Mouse (Mus musculus) C3H10T1/2 (cell line): ENCODE data around the gene Hivep1. TPM values are rescaled to one million over a fixed set of nuclear protein-coding genes. Genes with fewer than 3 reads are reported as not detected.

Experiments
- polyA plus RNA-seq, 2 experiments: library from polyadenylated mRNA; unstranded; fragments of >200 nt; fragmentation: generic; extraction: Trizol; gene quantifications; one replicate each; pipeline ENCODE4 v1.2.1; 2012; ENCODE audit warnings: missing spikeins in 2 of 2

Gene Hivep1
- 1 to 10 TPM in 1 of 2 experiments, under 1 TPM in 1; 0.19 to 3.4 TPM for polyA plus RNA-seq

DNA sequence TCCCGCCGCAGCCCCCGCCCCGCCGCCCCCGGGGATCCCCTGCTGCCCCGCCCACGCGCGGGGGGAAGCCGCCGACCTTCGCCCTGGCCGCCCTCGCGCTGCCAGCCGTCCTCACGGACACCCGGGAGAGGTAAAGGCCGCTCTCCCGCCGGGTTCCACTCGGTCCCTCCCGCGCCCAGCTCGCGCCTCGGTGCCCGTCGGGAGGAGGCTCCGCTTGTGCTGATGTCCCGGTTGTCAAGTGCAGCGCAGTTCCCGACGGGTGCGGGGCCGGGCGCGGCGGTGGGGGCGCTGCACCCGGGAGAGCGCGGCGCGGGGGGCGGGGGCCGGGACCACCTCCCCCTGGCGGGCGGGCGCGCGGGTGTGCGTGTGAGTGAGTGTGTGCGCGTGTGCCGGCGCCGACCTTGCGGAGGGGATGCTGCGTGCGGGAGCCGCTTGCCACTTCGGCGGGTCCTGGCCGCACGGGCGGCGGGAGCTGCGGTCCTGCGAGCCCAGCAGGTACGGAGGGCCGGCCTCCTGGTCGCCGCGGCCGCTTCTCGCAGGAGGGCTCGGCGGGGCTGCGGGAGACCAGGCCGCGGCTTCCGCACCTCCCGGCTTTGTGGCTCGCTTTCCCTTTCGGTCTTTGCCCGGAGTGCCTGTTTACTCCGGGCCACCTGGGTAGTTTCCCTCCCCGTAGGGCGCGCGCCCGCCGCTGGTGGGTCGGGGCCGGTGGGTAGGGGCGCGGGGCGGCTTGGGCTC lies at the start of gene Hivep1:
Gene Hivep1, plus strand, starts transcription at position 61 of the 735 bp plus-strand sequence.

Other genes starting within 250 kb of the Hivep1 start
- under 1 TPM in 1 of 2 experiments, not detected in 1; 0.07 TPM for gene Adtrp, start 204.3 kb upstream of the Hivep1 start, polyA plus RNA-seq
- under 1 TPM; 0.21 to 0.25 TPM for gene Edn1, start 249.5 kb downstream of the Hivep1 start, polyA plus RNA-seq